Mouse (Mus musculus): ENCODE results near the gene Mtf2. TPM values are rescaled to one million over a fixed set of nuclear protein-coding genes. Genes with fewer than 3 reads are reported as not detected.

The Mtf2 gene
- 9.0 and 10.1 TPM in 2 replicates for polyA plus RNA-seq (2012; rRNA removed)

DNA sequence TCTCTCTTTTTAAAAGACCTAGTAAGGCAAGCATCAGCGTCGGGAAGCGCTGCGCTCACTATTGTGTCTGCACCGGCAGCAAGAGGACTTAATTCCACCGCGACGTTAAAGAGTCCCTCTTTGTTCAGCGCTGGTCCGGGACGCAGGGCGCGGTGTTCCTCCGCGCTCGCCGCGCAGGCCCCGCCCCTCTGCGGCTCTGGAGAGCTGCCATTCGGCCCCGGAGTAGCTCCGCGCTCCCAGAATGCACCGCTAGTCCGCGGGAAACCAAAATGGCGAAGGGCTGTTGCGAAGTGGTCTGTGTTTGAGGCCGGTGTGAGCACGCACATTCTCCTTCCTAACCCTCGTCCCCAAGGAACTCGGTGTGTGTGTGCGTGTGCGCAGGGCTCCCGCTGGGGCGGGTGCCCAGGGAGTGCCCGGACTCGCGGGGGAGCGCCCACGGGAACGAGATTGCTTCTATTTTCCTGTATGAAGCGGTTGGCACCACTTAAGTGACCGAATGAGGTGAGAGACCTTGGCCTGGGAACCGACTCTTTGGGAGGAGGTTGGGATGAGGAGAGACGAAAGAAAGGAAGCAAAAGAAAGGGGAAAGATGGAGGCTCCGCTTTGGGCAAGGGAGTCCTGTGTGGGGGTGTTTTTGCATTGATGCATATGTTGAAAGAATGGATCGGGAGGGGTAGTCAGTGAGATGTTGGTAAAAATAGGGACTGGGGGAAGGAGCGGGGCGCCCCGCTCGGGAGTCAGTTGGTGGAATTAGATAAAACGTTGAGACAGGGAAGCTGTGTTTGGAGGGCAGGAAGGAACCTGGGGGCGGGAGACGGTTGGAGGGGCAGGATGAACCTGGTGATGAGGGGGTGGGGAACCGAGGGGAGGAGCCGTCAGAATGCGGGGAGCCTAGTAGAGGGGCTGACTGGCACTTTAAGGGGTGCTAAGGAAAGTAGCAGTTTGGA is at the start of gene Mtf2:
Mtf2 (plus strand) TSS at position 210 of the 947 bp plus-strand sequence.

DNA sequence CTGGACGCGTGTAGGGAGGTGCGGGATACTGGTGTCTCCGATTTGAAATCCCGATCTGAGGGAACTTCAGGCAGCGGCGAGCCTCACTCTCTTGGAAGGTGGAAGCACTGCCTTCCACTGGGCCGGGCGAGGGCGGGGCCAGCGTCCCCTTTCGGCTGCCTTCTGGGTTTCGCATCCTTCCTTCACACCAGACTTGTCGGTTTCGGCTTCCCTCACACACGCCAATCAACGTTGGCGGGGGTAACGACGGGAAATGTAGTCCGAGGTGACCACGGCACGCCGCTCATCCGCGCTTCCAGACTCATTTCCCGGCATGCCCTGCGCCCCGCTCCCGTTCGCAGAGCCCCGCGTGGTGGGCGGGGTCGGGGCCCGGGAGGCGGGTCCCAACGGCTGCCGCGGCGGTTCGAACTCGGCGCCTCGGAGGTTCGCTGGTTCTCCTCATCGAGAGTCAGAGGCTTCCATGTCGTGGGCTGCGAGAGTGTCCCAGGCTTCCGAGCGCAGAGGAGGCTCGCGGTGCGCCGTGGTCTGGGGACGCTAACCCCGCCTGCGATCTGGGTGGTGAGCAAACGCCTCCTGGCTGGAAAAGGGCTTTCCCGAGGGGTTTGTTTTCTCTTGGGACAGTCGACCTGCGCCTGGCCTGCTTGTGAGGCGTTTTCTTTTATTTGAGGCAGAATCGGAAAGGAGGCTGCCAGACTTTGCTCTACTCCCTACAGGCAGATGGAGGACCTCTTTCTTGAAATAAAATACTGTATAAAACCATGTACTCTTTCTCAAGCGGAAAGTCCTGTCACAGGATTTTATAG is 67.2 kb downstream of the Mtf2 start, which contains the start of the genes Tmed5 and Ccdc18:
Tmed5 (minus strand) TSS at position 180 of the 803 bp plus-strand sequence.
Ccdc18 (plus strand) TSS at position 435 of the 803 bp plus-strand sequence.

Other genes starting within 250 kb of the Mtf2 start
- not detected in 2 replicates for gene Ube2d2b, start 235.6 kb upstream of the Mtf2 start, polyA plus RNA-seq (2012; rRNA removed)
- 12.7 and 13.5 TPM in 2 replicates for gene Evi5, start 190.6 kb upstream of the Mtf2 start, polyA plus RNA-seq (2012; rRNA removed)
- 11.8 and 19.3 TPM in 2 replicates for gene Rpl5, start 165.2 kb upstream of the Mtf2 start, polyA plus RNA-seq (2012; rRNA removed)
- 1.0 and 1.2 TPM in 2 replicates for gene Fam69a, start 78.6 kb upstream of the Mtf2 start, polyA plus RNA-seq (2012; rRNA removed)
- 70.0 and 74.0 TPM in 2 replicates for gene Tmed5, start 66.9 kb downstream of the Mtf2 start, polyA plus RNA-seq (2012; rRNA removed)
- gene Ccdc18, start 67.2 kb downstream of the Mtf2 start, polyA plus RNA-seq (2012; rRNA removed) = 0.09 TPM in 1 of 2 replicates, not detected in the other
- 16.5 and 19.6 TPM in 2 replicates for gene Dr1, start 203.2 kb downstream of the Mtf2 start, polyA plus RNA-seq (2012; rRNA removed)
- 5.3 and 7.8 TPM in 2 replicates for gene Pigg, start 246.9 kb downstream of the Mtf2 start, polyA plus RNA-seq (2012; rRNA removed)

All from colon, adult 2 months (tissue).